Mouse (Mus musculus) bone marrow, adult 2 months (tissue): ENCODE data around the gene Dnah9. TPM values are rescaled to one million over a fixed set of nuclear protein-coding genes. Genes with fewer than 3 reads are reported as not detected.
A peak's percentile ranks its signal among the peaks of the same experiment; 100 is the strongest.

ENCODE experiments used
- H3K27ac ChIP-seq: fragments of 200-500 bp; 2 replicates; pipeline ENCODE4 v1.5.1; 2012; ENCODE audit warnings: low read depth, mild to moderate bottlenecking, control low read depth, inconsistent platforms, low read length; ENCODE audit not compliant: control insufficient read depth, poor library complexity, insufficient read depth
- H3K4me1 ChIP-seq: fragments of 200-500 bp; 2 replicates; pipeline ENCODE4 v1.6.1; 2011; ENCODE audit warnings: low read length; ENCODE audit not compliant: control insufficient read depth, insufficient read depth
- H3K4me3 ChIP-seq: fragments of 200-500 bp; replicated peaks from 2 replicates; pipeline ENCODE3; 2011; ENCODE audit warnings: mild to moderate bottlenecking, low read depth, low read length, control low read depth; ENCODE audit not compliant: control insufficient read depth
- CTCF ChIP-seq: fragments of 200-500 bp; IDR thresholded peaks from 2 replicates; pipeline ENCODE4 v1.5.1; 2011; ENCODE audit warnings: low read length, control low read depth; ENCODE audit not compliant: control insufficient read depth, insufficient read depth
- POLR2A ChIP-seq: fragments of 200-500 bp; IDR thresholded peaks from 2 replicates; pipeline ENCODE4 v1.6.1; 2011; ENCODE audit warnings: low read depth, mild to moderate bottlenecking, control low read depth, low read length, borderline replicate concordance; ENCODE audit not compliant: control insufficient read depth
- WGBS: fragments of 180-500 bp; shearing (Covaris S2); methylation state at CpG from one replicate; pipeline ENCODE4 v1.1.7; 2018; 5-methylcytosine and 5-hydroxymethylcytosine counted together
- polyA plus RNA-seq: library from polyadenylated mRNA; stranded (reverse); fragments of >200 nt; gene quantifications from 2 replicates; pipeline ENCODE4 v1.2.4, GENCODE M21; 2011; ENCODE audit warnings: low replicate concordance; ENCODE audit not compliant: missing spikeins, insufficient read depth, insufficient read length

The Dnah9 gene
- polyA plus RNA-seq, 1 experiment, result not detected

DNA sequence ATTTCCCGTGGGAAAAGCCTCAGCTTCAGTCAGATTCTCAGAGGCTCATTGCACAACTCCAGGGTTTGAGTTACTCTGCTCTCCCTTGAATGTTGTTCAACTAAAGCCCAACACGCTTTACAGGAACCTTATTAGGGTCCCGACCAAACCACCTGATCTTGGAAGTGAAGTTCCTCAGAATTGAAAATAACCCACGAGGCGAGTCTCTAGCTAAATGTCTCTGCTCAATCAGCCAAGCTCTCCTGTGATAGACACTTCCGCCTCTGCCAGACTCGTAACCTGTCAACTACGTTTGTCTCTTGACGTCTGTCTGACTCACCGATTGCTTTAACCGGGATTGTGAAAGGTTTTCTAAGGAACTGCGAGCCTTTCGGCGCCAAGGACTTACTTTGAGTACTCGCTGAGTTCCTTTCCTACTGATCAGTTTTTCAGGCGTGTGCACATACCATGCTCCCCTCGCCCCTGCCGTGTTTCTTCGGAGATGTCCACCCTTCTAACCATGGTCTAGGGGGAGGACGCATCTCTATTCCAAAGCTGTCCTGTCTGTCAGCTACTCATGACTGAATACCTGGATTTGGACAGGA lies 361.9 kb downstream of the Dnah9 start:
- TF ChIP-seq POLR2A (no peak), CTCF (no peak)
- Histone ChIP-seq H3K4me1 (peaks cover 2% of the 10 kb centered on the region), H3K4me3 (peak overlapping the region; percentile 96), H3K27ac (peak overlapping the region; percentile 86)
- WGBS, result 1% methylated on average over 20 of the region's 20 CpGs

- Histone ChIP-seq H3K4me1 (no peaks in the 10 kb centered on the region; the same call in 1 of the 2 replicates), H3K4me3 (no peak overlapping the region), H3K27ac (no peak overlapping the region)
- 82% methylated on average over 3 of the region's 3 CpGs for WGBS
- TF ChIP-seq POLR2A, result no peak
- TF ChIP-seq CTCF, result no peak
These were observed 366.5 kb downstream of the Dnah9 start for GRCm38 (mm10) chr11:65801899-65802298.

DNA sequence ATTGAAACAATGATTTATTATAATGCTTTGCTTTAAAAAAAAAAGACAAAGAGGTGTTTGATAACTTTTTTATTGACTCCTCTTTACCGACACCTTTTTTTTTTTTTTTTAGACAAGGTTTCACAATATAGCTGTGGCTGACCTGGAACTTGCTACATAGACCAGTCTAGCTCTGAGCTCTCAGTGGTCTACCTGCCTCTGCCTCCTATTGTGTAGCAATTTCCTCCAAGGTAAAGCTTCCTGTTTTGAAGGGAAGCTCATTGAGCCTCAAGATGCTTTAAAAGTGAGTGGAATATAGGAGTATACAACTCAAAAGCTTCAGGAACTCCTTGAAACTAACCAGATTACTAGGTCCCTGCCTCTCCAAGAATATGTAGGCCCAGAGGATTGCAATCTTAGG lies 372.5 kb downstream of the Dnah9 start:
- no peak for TF ChIP-seq CTCF
- no peak for TF ChIP-seq POLR2A
- peaks cover 2% of the 10 kb centered on the region; the same call in 1 of the 2 replicates for H3K4me1 ChIP-seq
- H3K27ac ChIP-seq, result peak overlapping the region; percentile 36; the same call in 1 of the 2 replicates
- WGBS, result 38% methylated on average over 1 of the region's 1 CpGs
- no peak overlapping the region for H3K4me3 ChIP-seq

DNA sequence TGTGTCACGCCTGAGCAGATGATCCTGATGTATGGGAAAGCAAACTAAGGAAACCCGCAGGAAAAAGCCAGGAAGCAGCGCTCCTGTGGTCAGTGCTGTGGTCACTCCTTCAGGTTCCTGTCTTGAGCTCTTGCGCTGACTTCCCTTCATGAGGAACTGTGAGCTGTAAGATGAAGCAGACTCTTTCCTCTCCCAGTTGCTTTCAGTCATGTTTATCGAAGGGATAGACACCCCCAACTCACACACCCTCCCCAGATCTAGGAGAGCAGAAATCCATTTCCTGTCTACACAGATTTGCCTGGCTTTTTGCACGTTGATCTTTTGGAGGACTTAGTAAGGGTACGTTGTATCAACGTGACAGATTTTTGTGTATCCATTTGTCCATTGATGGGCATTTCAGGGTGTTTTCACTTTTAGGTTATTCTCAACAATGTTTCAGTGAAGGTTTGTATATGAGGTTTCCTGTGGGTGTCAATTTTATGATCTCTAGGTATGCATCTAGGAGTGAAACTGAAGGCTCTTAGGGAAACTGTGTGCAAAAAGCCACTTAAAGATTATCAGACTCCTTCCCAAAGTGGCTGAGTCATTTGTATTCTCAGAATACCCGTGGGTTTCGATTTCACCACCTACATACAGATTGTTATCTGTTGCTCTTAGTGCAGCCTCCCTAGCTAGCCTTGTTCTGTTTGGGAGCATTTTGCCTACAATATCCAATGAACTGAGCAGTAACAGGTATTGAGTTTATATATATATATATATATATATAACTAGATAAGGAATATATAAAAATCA lies 373.7 kb downstream of the Dnah9 start:
- TF ChIP-seq POLR2A, result no peak
- no peak for TF ChIP-seq CTCF
- Histone ChIP-seq H3K4me1 (peaks cover 2% of the 10 kb centered on the region; the same call in 1 of the 2 replicates), H3K27ac (peak overlapping the region; percentile 58), H3K4me3 (peak overlapping the region; percentile 23)
- WGBS, result 2% methylated on average over 10 of the region's 10 CpGs

GRCm38 (mm10) chr11:65788154-65788553 lies 380.2 kb downstream of the Dnah9 start, which contains the start of gene Map2k4:
Gene Map2k4, minus strand, starts transcription at chr11:65788297.
- Histone ChIP-seq H3K27ac (peak within 1 kb of the TSS; percentile 96), H3K4me3 (peak within 1 kb of the TSS; percentile 74), H3K4me1 (no peaks in the 10 kb centered on the region; the same call in 1 of the 2 replicates)
- TF ChIP-seq CTCF (0 out of 2 replicates have a peak, but pooled peaks have one; percentile 10), POLR2A (peak; percentile 91; the same call in 1 of the 2 replicates)
- under 1% methylated on average over 36 of the region's 36 CpGs for WGBS

GRCm38 (mm10) chr11:65787421-65788151 lies 380.8 kb downstream of the Dnah9 start:
- 1% methylated on average over 71 of the region's 71 CpGs for WGBS
- H3K4me1 ChIP-seq, result no peaks in the 10 kb centered on the region; the same call in 1 of the 2 replicates
- TF ChIP-seq CTCF (no peak), POLR2A (no peak)
- H3K27ac ChIP-seq, result peak overlapping the region; percentile 96
- peak overlapping the region; percentile 74 for H3K4me3 ChIP-seq

DNA sequence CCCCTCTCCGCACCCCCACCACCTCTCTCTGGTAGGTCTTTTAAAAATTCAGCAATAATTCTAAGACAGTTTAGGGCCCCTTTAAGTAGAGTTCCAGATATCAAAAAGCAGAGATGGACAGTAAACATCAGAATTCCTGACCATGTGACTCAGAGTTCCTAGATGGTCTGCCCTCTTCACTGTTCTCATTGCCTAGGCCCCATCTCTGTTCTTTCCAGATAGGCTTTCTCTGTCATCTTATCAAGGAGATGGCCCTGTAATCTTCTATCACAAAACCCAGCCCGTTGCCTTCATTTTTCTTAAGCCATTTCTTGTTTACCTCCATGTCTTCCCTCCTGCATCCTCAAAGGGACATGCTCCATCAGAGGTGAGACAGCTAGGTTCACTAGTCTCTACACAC lies 382.2 kb downstream of the Dnah9 start:
- H3K4me1 ChIP-seq, result no peaks in the 10 kb centered on the region; the same call in 1 of the 2 replicates

More for the DNA sequence above, 382.2 kb downstream of the Dnah9 start:
- Histone ChIP-seq H3K27ac (no peak overlapping the region), H3K4me3 (no peak overlapping the region)
- 74% methylated on average over 2 of the region's 2 CpGs for WGBS
- TF ChIP-seq POLR2A (no peak), CTCF (no peak)
